Mouse (Mus musculus) kidney, adult 11 months (tissue): ENCODE data around the gene Cep85l.
A peak's percentile ranks its signal among the peaks of the same experiment; 100 is the strongest.

ENCODE experiments used
- DNase-seq: peaks from one replicate; pipeline ENCODE4 v3.0.0; 2022

The Cep85l gene

DNA sequence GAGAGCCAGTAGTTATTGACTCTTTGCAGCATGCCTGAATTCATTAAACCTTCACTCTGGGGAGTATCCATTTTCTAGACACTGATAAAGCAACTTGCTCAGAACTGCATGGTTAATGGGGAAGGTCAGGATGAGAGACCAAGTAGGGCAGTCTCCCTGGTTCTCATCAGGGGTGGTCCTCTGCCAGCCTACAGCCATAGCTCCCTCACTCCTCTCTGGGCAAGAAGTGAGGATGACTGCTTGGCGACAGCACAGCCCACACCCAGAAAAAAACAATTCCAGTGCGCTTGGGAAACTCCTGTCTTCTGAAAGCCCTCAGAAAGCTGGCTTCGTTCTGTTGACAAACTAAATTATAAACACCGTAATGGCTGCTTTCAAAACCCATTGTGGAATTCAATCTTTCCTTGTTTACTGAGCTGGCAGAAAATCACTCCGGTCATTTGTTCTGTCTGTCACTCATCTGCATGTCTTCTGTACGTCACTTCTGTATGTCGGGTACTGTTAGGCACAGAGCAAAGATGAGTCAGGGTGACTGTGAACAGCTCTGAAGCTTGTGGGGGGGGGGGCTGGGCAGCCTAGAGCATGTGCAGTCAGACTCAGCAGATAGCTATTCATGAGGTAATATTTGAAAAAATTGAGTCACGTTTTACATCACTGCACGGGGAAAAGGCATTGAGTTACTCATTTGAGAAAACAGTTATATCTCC lies 15.3 kb upstream of the Cep85l start:
- DNase-seq = no peak

DNA sequence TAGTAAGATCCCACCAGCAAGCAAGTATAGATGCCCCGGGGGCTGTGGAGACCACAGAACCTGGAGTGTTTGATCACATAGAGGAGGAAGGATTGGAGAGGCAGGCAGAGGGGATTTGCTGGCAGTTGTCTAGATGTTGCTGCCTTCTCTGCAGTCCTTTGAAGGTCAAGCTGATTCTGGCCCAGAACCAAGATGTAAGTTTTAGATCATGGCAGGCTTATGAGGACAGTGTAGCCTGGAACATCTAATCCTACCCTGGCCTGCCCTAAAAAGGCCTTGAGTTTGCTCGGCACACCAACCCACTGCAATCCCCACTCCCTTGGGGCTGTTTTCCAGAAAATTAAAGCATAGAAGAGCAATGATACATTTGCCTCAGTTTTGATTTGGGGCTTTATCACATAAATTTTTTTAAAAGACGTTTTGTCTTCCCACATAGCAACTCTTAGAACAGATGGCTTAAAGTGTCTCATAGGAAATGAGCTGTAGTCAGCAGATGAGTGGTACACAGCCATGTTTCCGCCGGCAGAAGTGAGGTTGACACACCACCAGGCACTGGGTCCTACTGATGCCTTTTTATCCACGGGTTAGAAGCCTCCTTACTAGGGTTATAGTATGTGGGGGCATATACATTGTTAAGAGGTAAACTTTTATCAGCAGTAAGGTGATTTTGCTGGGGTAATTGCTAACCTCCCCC lies 8.6 kb upstream of the Cep85l start:
- DNase-seq = no peak

DNA sequence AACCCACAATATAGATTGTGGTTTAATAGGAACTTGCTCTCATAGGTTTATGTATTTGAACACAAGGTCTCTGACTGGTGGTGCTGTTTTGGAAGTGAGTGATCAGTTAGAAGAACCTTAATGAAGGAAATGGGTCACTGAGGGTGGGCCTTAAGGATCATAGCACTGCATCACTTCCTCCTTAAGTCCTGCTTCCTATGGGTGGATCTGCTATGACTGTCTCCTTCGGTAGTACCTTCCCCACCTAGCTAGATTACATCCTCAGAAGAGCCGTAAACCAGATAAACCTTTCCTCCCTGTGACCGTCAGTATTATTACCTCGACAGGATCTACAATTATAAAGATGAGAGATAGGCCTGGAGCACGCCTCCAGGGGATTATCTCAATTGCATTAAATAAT lies 5.7 kb upstream of the Cep85l start:
- DNase-seq = no peak

DNA sequence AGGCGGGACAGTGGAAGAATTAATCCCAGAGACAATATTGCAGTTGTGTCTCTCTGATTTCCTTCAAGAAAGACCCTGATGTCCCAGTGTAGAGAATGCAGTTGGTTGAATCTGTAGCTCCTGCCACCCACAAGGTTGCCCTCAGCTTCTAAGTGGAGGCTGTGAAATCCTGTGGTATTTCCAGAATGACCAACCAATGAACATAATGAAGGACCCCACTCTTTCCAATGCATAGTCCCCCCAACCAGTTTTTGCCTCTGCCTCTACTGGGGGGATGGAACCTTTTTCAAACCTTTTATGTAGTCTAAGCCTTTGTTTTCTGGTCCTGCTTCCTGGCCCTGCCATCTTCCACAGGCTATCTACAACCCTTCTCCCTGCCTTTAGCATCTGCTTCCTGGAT lies 5.1 kb upstream of the Cep85l start:
- no peak for DNase-seq

DNA sequence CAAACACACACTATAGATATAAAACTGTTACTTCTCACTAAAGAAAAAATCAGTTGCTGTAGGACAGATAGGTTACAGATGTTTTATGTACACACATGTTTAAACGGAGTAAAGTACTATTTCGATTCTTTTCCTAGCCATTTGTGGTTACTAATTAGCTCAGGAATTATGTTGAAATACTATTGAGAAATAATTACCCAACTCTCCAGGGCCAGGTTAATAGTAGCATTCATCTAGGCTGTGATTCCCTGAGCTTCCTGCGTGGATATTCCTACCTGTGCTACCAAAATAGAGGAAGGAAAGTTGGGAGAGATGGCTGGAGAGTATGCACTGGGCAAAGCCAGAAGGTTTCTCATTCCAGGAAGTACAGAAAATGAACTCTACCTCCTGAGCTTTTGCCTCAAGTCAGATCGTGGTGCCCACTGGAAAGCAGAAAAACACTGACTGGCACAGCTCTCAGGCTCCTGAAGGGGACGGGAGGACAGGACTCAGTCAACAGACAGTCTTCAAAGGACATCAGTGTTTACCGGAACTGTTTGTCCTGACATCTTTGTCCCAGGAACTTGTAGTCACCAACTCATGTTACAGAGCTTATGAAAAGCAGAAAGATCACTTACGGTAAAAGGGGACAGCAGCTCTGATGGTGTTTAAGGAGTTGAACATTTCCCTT lies 3.1 kb upstream of the Cep85l start:
- no peak for DNase-seq

DNA sequence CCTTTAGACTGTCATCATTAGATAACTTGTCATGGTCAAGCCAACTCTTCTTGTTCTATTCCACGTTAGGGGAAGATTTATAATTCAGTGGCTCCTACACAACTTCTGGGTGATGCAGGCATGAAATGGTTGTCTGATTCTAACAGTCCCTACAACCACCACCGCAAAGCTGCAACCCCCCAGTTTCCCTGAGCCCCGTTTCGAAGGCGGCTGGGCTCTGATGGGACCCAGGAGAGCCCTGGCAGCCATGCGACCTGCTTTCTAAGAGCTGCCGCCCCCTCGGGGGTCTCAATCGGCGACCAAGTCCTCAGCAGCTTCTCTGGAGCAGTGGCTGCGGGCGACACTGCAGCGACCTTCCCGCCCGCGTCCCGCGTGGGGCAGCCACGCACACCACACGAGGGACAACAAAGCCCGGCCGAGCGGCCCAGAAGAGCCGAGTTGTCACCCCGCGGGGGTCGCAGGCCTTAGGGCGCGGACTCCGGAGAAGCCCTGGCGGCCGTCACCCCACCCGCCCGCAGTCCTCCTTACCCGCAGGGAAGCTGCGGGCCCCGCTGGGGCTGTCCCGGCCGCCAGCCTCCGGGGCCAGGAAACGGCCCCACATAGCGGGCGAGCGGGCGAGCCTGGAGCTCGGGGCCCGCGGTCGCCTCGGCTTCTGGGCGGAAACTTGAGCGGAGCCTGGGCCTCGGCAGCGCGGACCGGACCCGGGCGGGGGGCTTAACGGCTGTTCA lies 602 bp downstream of the Cep85l start:
- DNase-seq = peak; percentile 21

DNA sequence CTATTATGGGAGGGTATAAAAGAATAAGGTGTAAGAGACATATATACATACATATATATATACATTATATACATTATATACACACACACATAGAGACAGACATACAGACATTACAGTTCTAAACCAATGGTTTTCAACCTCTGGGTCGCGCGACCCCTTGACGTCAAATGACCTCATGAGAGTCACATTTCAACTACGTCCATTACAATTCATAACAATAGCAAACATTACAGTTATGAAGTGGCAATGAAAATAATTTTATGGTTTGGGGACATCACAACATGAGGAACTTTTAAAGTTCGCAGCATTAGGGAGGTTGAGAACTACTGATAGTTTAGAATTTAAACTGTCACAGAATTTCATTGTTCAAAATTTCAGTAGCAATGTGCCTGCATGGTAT lies 1.5 kb downstream of the Cep85l start:
- DNase-seq = no peak

DNA sequence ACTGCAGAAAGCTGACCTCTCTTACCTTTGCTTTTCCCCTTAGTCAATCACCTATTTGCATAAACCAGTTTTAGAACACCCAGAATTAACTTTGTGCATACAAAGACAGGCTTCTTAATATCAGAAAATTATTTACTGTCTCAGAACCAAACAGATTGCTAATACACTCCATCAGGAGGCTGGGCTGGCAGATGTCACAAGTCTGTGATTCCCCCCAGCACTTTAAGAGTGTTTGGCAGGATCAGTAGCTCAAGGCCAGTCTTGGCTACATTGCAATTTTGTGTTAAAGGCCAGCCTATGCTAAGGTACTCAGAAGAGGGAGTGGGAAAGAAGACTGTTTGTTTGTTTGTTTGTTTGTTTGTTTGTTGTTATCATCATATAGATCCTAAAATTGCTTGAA lies 2.7 kb downstream of the Cep85l start:
- no peak for DNase-seq

DNA sequence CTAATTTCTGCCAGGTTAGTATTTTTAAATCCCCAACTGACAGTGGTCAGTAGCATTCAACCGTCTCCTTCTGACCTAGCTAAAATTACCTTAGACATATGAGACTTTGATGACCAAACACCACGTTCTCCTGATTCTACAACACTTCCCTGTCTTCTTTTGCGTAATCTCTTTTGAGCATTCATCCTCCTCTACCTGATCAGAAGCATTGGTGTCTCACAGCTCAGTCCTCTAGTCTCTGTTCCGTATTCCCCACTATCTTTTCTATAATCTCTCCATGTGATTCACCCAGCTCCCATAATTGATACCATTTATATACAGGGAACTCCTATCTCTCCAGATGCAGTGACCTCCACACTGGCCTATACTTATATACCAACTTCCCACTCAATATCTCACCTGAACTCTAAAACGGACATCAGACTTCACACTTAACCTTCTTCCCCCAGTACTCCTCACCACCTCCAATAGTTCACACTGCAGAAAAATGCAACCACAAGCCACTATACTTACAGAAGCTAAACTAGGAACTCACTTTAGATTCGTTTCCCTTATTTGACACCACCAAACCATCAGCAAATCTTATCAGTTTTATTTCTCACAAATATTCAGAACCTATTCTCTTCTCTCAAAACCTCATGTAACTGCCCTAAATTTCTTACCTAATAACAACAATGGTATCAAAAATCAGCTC lies 5.7 kb downstream of the Cep85l start:
- DNase-seq = no peak

DNA sequence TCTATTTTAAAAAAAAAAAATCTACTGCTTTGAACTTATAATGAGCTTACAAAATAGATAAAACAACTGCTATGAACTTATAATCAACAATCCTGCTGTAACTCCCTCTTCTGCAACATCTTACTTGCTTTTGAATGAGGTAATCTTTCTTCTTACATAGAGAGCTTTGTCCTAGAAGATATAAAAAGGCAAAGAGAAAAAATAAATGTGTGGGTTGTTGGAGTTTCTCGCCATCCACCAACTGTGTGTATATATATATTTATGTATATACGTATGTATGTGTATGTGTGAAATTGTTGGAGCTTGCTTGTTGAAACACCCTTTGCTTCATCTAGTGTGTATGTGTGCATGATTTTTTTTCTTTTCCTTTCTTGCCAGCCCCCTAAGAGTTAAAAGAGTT lies 12.5 kb downstream of the Cep85l start:
- no peak for DNase-seq

DNA sequence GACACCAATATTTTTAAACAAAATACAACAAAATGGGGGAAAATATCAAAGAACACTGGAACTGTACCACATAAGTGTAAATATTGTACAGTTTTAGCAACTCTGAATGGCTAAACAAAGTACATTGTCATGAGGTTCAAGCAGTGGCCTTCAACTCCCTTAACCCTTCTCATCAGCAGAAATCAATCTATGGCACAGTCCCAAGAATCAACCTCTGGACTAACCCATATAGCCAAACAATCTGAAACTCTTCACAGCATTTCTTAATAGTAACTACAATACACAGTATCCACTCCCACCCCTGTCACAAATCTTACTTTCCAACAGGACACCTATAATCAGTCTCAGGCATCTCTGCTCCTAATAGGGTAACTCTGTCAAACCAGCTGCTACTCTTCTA lies 15.4 kb downstream of the Cep85l start:
- DNase-seq = no peak

DNA sequence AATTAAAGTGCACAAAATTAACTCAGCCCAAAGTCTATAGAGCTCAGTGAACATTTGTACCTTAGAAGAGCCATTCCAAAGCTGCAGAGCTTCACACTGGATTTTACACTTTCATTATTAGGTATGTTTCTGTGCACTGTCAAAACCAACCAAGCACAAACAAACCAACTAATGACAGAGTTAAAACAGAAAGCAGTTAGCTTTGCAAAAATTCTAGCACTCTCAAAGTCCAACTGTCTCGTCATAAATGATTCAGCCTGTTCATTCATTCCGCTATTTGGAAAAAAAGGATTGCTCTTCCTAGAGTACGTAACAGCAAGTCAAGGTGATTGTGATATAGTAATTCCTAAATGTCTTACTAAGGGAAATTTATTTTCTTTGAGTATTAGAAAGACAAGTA lies 20.7 kb downstream of the Cep85l start:
- DNase-seq = no peak

DNA sequence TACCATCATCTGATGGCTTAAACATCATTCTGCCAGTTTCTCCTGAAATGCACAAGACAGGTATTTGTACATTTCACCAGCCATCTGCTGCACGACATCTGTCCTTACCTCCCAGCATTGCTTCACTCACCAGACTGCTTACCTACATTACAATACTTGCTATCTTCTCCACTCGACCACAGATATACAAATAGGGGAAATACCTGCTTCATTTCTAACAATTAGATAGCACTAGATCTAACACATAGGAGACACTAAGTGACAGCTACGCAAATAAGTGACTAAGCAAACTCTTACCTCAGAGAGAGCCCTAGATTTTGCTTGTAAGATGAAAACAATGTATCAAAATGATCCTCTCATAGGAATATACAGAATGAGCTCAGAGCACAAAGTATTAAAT lies 26.1 kb downstream of the Cep85l start:
- DNase-seq = no peak

DNA sequence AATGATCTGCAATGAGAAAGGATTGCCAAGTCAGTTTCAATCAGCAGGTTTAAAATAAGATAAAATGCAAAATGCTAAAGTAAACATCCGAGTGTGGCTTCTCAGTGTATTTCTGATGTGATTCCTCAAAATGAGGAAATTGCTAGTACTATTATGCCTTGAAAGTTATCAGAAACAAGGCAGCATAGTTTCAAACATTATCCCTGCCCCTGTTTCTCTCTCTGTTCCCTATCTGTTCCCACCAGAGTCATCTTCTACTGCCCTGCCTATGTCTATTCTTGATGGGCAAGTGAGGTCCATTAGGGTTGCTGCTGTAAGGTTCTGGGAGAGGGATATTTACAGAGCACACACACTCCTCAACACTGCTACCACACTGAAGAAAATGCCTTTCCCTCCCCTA lies 30.5 kb downstream of the Cep85l start:
- DNase-seq = no peak

DNA sequence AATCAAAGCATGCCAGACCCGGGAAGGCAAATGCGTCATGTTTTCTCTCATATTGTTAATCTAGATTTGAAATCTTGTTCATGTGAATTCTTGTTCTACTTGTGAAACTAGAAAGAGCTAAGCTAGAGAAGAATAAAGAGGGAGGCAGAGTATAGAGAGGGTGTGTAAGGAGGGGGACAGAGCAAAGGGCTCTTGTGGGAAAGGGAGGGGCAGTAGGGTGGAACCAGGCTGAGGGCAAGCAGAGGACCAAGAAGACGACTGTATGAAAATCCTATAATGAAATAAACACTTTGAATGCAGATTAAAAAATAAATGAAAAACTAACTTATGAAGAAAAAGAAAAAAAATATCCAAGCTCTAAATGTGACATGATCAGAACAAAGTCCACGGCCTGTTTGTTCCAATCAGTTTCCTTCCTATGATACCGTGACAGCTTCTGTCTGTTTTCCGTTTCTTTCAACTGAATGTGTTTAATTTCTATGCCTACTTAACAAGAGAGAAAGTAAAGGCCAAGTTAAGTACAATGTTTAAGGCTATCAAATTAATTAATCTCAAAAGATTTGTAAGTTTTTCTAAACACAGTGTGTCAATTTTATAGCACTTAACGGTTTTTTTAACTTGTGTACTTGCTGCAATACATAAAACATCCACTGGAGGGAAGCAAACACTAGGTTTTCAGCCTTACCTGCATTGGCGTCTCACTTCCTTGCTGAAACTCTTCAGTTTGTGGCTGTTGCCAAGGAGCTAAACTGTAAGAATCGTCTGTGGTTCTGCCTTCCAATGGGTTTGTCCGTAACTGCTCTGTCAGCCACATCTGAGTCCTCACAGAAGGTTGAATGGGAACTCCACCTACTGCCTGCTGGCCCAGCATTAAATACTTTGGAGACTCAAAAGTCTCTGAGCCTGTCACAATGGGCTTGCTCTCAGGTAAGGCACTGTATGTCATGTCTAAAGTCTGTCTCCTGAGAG lies 31.7 kb downstream of the Cep85l start:
- peak; percentile 26 for DNase-seq

DNA sequence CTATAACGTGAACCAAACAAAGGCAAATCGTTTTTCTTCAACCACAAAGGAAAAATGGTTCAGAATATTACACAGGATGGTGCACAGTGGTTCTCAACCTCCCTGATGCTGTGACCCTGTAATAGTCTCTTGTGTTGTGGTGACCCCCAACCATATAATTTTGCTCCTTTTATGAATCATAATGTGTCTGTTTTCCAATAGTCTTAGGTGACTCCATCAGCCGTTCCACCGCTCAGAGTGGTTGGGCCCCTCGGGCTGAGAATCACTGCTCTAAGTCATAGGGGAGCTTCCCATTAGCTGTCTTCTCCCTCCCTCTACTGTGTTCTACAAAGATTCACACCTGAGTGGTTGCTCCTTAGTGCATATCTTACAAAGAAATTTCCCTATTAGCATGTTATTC lies 32.8 kb downstream of the Cep85l start:
- no peak for DNase-seq

DNA sequence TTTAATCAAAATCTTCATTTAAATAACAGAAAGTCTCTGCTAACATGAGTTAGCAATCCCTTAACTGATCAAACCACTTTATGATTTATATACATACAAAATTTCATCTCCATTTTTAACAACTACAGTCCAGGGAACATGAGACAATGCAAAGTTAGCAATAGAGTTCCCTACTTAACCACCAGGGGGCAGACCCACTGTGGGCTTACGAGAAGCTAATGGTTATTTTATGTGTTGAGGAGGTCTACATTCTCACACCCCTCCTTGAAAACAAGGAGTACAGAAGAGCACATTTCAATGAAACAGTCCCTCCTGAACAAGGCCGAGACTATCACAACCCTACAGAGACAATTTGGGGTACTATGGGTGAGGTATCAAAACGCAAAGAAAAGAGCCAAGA lies 33.2 kb downstream of the Cep85l start:
- DNase-seq = no peak

DNA sequence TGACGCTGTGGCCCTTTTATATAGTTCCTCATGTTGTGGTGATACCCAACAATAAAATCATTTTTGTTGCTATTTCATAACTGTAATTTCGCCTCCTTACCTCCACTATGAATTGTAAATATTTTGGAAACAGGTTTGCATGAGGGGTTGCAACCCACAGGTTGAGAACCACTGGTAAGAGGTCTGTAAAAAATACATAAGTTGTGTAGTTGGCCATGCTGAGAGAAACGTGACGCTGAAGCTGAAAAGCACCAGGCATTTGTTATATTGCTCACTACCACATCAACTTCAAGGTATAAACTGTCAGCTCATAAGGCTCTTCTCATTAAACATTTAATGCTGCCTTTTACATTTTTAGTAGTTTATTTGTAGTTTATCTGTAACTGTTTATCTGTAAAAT lies 34.2 kb downstream of the Cep85l start:
- DNase-seq = no peak

DNA sequence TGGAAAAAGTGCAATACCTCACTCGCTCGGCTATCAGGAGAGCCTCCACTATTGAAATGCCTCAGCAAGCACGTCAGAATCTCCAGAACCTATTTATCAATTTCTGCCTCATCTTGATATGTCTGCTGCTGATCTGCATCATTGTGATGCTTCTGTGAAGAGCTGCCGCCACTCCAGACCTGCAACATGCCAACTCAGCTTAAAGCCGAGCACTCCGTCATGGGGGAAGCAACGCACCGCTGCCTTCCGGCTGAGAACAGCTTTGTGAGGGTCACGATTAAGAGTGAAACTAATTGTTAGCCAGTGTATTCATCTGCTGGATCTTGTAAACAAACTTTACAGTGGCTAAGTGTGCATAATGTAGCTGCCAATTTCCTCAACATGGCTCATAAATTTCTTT lies 35.9 kb downstream of the Cep85l start:
- DNase-seq = no peak

DNA sequence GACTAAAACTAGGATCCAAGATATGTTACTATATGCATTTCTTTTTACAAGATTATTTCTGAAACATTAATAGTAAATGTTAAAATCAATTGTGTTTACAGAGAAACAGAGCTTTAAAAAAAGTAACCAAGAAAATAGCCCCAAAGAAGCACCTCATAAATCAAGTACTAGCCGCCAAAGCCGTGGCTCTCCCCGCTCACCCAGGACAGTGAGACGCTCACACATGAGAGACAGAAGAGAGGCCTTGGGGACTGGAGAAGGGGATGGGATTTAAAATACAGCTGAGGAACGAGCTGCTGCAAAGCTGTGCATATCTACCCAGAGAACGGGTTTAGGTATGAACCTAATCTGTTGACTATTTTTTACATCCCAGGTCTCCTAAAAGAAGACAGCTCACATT lies 36.4 kb downstream of the Cep85l start:
- no peak for DNase-seq

DNA sequence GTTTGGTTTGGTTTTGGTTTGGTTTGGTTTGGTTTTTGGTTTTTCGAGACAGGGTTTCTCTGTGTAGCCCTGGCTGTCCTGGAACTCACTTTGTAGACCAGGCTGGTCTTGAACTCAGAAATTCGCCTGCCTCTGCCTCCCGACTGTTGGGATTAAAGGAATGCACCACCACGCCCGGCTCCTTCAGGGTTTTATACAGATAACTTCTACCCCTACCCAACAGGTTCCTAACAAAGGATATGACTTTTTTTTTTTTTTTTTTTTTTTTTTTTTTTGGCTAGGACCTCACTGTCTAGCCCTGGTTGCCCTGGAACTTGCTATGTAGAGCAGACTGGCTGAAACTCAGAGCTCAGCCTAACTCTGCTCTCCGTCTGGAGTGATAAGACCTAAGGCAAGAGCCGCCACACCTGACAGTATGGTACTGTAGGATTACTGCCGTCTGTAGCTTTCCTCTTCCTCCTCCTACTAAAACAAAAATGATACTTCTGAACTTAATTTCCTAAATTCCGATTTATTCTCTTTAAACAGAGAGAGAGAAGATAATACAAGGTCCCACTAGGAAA lies 37.5 kb downstream of the Cep85l start:
- no peak for DNase-seq
